Comparison of ENCODE assay signal across 12 mouse cellular contexts in the genomic region with DNA sequence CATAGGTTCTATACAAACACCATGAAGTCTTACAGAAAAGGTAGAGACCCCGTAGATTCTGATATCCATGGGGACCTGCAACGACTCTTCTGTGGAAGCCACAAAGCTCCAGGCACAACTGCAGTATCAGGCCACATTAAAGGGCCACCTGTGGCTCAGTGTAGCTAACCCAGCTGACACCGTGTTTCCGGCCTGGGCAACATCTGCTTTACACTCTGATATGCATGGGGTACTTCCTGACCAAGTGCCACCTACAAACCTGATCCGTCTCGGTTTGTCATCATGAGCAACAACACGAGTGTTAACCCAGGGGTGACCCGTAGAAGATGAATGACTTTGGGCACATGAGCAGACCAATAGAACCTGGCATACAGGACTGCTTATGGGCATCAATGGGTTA. TPM values are rescaled to one million over a fixed set of nuclear protein-coding genes. Genes with fewer than 3 reads are reported as not detected.
DNase-seq lines count a peak whose midpoint lies in the region; ATAC-seq and TF ChIP-seq lines count a peak whose summit lies in the region.
"Had no signal": no experiment of that assay in that cellular context is flagged by ENCODE, and none has a peak within 500 bp of the region (broad histone marks: within the 10 kb centered on the region; RNA-seq: fewer than 3 reads in every experiment).

No protein-coding gene starts in this region.

- H3K4me2 ChIP-seq in heart, postnatal 0 days (ENCODE audit: low read depth, low read length), result no peak overlapping the region
- H3K4me2 ChIP-seq in hindbrain, postnatal 0 days (ENCODE audit: low read depth, low read length), result no peak overlapping the region
- H3K4me2 ChIP-seq in hindbrain, embryonic 13.5 days, result no peak overlapping the region
- H3K4me2 ChIP-seq: liver, embryonic 15.5 days had no signal

- H3K27me3 ChIP-seq in heart, postnatal 0 days (ENCODE audit: control insufficient read depth, insufficient read depth, low read length), result no peaks in the 10 kb centered on the region
- H3K27me3 ChIP-seq in hindbrain, postnatal 0 days (ENCODE audit: insufficient read depth, low read length), result no peaks in the 10 kb centered on the region
- H3K27me3 ChIP-seq in hindbrain, embryonic 13.5 days, result no peaks in the 10 kb centered on the region
- H3K27me3 ChIP-seq: liver, embryonic 15.5 days had no signal

- DNase-seq in heart, postnatal 0 days (ENCODE audit: low spot score), result no peak
- no peak for DNase-seq in heart, adult 9 months (ENCODE audit: low spot score in 2 of 2)
- peak; percentile 70 to 75 for DNase-seq in CD8-positive naive resting alpha-beta T cell, adult 2 months (ENCODE audit: low read depth in 2 of 2, low spot score in 2 of 2)
- peak; percentile 84 to 93 for DNase-seq in thymus, adult 18-20 months
- no peak for DNase-seq in cerebellum, postnatal 36 days
- DNase-seq in hindbrain, postnatal 0 days (ENCODE audit: low spot score), result no peak
- DNase-seq: cerebellum, adult 11 months had no signal

- peak overlapping the region; percentile 59; the same call in 1 of the 2 replicates for H3K27ac ChIP-seq in heart, postnatal 0 days (ENCODE audit: low read depth)
- no peak overlapping the region for H3K27ac ChIP-seq in hindbrain, postnatal 0 days
- H3K27ac ChIP-seq in hindbrain, embryonic 13.5 days, result no peak overlapping the region

- peaks cover 7% of the 10 kb centered on the region; the same call in 1 of the 2 replicates for H3K4me1 ChIP-seq in heart, postnatal 0 days (ENCODE audit: control insufficient read depth, insufficient read depth)
- 0 out of 2 replicates have a peak, but pooled peaks cover 5% of the 10 kb centered on the region for H3K4me1 ChIP-seq in hindbrain, postnatal 0 days (ENCODE audit: insufficient read depth, low read length)
- H3K4me1 ChIP-seq in hindbrain, embryonic 13.5 days (replicated peaks), result peaks cover 18% of the 10 kb centered on the region

- no peak overlapping the region for H3K4me3 ChIP-seq in heart, postnatal 0 days (ENCODE audit: low read depth, low read length)
- no peak overlapping the region for H3K4me3 ChIP-seq in hindbrain, postnatal 0 days (ENCODE audit: low read length)
- no peak overlapping the region for H3K4me3 ChIP-seq in hindbrain, embryonic 13.5 days
- H3K4me3 ChIP-seq: liver, embryonic 15.5 days had no signal

- no peaks in the 10 kb centered on the region for H3K36me3 ChIP-seq in heart, postnatal 0 days (replicated peaks; ENCODE audit: control insufficient read depth, insufficient read depth, low read length)
- H3K36me3 ChIP-seq in hindbrain, postnatal 0 days (ENCODE audit: insufficient read depth, low read length), result no peaks in the 10 kb centered on the region
- no peaks in the 10 kb centered on the region for H3K36me3 ChIP-seq in hindbrain, embryonic 13.5 days
- H3K36me3 ChIP-seq: liver, embryonic 15.5 days had no signal

- TF ChIP-seq CTCF in heart, postnatal 0 days (IDR thresholded peaks at IDR 0.05; ENCODE audit: low read depth), result no peak
- TF ChIP-seq CTCF in hindbrain, postnatal 0 days (IDR thresholded peaks at IDR 0.05; ENCODE audit: low read depth), result no peak

- TF ChIP-seq EP300 in heart, postnatal 0 days (IDR thresholded peaks at IDR 0.05; ENCODE audit: low read depth), result no peak

- ATAC-seq in heart, postnatal 0 days (ENCODE audit: insufficient read depth, low read depth), result no peak
- peak; percentile 57 for ATAC-seq in megakaryocyte, adult 5-6 weeks (ENCODE audit: poor library complexity, severe bottlenecking)
- no peak for ATAC-seq in hindbrain, postnatal 0 days
- no peak for ATAC-seq in hindbrain, embryonic 13.5 days (ENCODE audit: low FRiP score)

- 82% methylated on average over 8 of the region's 8 CpGs for WGBS in heart, postnatal 0 days
- 86% methylated on average over 8 of the region's 8 CpGs for WGBS in hindbrain, postnatal 0 days
- 86% methylated on average over 8 of the region's 8 CpGs for WGBS in hindbrain, embryonic 13.5 days

- H3K9ac ChIP-seq in heart, postnatal 0 days (replicated peaks; ENCODE audit: low read depth, low read length), result no peak overlapping the region
- H3K9ac ChIP-seq in hindbrain, postnatal 0 days (replicated peaks; ENCODE audit: low read length), result no peak overlapping the region
- H3K9ac ChIP-seq in hindbrain, embryonic 13.5 days, result no peak overlapping the region
- H3K9ac ChIP-seq: liver, embryonic 15.5 days had no signal

- H3K9me3 ChIP-seq in heart, postnatal 0 days (replicated peaks; ENCODE audit: control insufficient read depth, low read length), result no peaks in the 10 kb centered on the region
- no peaks in the 10 kb centered on the region for H3K9me3 ChIP-seq in hindbrain, postnatal 0 days (ENCODE audit: low read length)
- no peaks in the 10 kb centered on the region for H3K9me3 ChIP-seq in hindbrain, embryonic 13.5 days
- H3K9me3 ChIP-seq: liver, embryonic 15.5 days had no signal

RNA-seq across cellular contexts. Expression of a gene that starts 18.1 kb away (rescaled TPM):
- not detected in 2 replicates for total RNA-seq in heart, postnatal 0 days (2014; rRNA removed; ENCODE audit: low replicate concordance)
- polyA plus RNA-seq in heart, postnatal 0 days (2015; fragmentation: Nextera tagmentation; extraction: Ambion mirVana), result 1.00 and 2.7 TPM in 2 replicates
- total RNA-seq in megakaryocyte, adult 5-6 weeks (2015), result not detected in 2 replicates
- not detected in 2 replicates for total RNA-seq in megakaryocyte, adult 5-6 weeks (2017)
- total RNA-seq in hindbrain, postnatal 0 days (2014; rRNA removed), result not detected in 2 replicates
- polyA plus RNA-seq in hindbrain, postnatal 0 days (2015; fragmentation: Nextera tagmentation; extraction: Ambion mirVana), result 1.6 and 6.1 TPM in 2 replicates
- polyA plus RNA-seq in hindbrain, embryonic 13.5 days (2015; fragmentation: Nextera tagmentation; extraction: Ambion mirVana), result 5.4 and 6.6 TPM in 2 replicates
- polyA plus RNA-seq: C2C12; liver, embryonic 15.5 days; midbrain, embryonic 14.5 days had no signal

RNA-seq across cellular contexts. Expression of a gene that starts 47.8 kb away (rescaled TPM):
- total RNA-seq in heart, postnatal 0 days (2014; rRNA removed; ENCODE audit: low replicate concordance), result 5.4 and 21.1 TPM in 2 replicates
- 8.0 and 8.4 TPM in 2 replicates for polyA plus RNA-seq in heart, postnatal 0 days (2015; fragmentation: Nextera tagmentation; extraction: Ambion mirVana)
- total RNA-seq in megakaryocyte, adult 5-6 weeks (2015), result 1.8 and 3.1 TPM in 2 replicates
- 2.4 and 2.5 TPM in 2 replicates for total RNA-seq in megakaryocyte, adult 5-6 weeks (2017)
- total RNA-seq in hindbrain, postnatal 0 days (2014; rRNA removed), result 33.7 and 34.3 TPM in 2 replicates
- 23.8 and 28.1 TPM in 2 replicates for polyA plus RNA-seq in hindbrain, postnatal 0 days (2015; fragmentation: Nextera tagmentation; extraction: Ambion mirVana)
- 33.4 and 34.4 TPM in 2 replicates for polyA plus RNA-seq in hindbrain, embryonic 13.5 days (2015; fragmentation: Nextera tagmentation; extraction: Ambion mirVana)

Comparison
In these comparisons a context has a peak if more than half of its experiments do, and no peak if none do; other contexts are left out.
1. DNase-seq: peak in CD8-positive naive resting alpha-beta T cell, adult 2 months (2 of 2) and thymus, adult 18-20 months (2 of 2); none in heart, postnatal 0 days (single experiment), heart, adult 9 months (0 of 2), cerebellum, postnatal 36 days (0 of 2) and hindbrain, postnatal 0 days (single experiment).